Mouse (Mus musculus) gonadal fat pad, adult 2 months (tissue): ENCODE measurements around the gene Fcgbp. TPM values are rescaled to one million over a fixed set of nuclear protein-coding genes. Genes with fewer than 3 reads are reported as not detected.
"Not testable (repeated sequence)": the region's sequence is repeated elsewhere in the genome, so short reads cannot be mapped to it uniquely, and the experiment has no call there.

Experiments
- DNase-seq: peaks from one replicate; pipeline ENCODE4 v3.0.0-alpha.2; 2012; ENCODE audit warnings: low read depth
- polyA plus RNA-seq: library from polyadenylated mRNA; depleted of rRNA; stranded (reverse); fragments of >200 nt; gene quantifications from 2 replicates; pipeline ENCODE4 v1.2.3, GENCODE M21; 2012; rRNA removed

Fcgbp gene
- polyA plus RNA-seq, 1 experiment, result 1.3 TPM

DNA sequence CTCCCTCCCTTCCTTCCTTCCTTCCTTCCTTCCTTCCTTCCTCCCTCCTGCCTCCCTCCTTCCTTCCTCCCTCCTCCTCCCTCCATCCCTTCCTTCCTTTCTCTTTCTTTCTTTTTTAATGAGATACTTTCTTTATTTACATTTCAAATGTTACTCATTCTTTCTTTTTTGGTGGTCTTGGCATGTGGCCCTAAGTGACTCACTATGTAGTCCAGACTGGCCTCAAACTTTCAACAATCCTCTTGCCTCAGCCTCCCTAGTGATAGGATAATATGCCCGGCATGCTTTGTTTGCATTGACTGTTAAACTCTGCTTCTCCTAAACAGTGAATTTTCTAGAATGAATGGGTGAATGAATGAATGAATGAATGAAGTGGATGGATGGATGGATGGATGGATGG is 78.8 kb downstream of the Fcgbp start:
- no peak for DNase-seq

DNA sequence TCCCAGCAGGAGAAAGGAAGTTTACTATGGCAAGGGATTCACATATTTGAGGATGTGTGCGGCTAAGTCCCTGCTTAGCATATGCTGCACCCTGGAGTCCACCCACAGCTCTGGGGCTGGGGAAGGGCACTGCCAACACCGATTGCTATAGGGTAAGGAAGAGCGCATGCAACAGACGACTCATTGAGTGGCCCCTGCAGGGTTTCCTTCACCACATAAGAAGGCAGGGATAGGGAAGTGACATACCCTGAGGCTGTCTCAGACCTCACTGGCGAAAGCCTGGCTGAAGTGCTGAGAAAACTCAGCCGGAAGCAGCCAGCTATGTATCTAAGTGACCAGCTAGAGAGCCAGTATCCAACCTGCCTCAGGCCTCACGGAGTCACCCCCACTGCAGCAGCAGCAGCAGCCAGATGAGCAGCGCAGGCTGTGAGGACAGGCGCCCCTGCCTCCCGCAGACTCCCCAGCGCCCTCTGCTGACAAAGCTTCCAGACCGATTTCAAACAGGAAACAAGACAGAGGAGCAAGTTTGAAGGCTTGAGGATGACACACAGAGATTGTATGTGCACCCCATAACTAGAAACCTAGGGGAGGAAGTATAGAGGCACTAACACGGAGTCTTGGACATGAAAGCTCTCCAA is 80.7 kb downstream of the Fcgbp start:
- DNase-seq, result no peak

DNA sequence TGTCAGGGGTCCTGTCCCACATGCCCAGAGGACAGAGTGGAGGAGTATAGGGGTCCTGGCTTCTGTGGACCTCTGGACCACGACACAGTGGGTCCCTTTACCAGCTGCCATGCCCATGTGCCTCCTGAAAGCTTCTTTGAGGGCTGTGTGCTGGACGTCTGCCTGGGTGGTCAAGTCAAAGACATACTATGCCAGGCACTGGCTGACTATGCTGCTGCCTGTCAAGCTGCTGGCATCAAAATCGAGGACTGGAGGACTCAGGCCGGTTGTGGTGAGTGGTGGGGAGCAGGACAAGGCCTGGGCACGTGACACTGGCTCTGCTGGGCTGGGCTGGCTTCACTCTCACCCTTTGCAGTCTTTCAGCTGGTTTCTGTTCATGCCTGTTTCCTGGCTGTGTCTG is 82.6 kb downstream of the Fcgbp start:
- not testable (repeated sequence) for DNase-seq

DNA sequence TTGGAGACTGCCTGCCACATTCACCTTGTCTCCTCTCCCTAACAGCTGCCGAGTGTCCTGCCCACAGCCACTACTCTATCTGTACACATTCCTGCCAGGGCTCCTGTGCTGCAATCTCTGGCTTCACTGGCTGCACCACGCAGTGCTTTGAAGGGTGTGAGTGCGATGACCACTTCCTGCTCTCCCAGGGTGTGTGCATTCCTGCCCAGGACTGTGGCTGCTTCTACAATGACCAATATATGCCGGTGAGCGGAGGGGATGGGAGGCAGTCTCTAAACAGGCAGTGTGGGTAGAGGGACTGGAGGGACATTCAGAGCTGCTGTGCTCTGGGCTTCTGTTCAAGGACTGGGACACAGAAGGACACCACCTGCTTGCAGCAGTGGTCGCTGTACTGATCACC is 88.3 kb downstream of the Fcgbp start:
- DNase-seq, result no peak

DNA sequence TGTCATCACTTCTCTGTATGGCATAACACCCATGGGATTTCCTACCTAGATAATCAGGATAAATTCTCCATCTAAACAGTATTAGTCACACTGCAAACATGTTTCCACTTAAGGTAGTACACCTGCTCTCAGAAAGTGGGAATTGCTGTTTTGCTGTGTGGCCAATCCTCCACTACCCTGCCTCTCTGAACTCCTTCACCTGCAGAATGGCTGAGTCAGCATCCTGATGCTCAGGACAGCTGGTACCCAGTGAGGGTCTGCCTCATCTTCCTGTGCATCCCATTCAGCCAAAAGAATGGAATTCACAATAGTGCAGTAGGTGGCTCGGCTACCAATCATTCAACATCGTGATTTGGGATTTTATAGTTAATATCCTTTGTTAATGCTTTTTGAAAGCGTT is 88.9 kb downstream of the Fcgbp start:
- no peak for DNase-seq

DNA sequence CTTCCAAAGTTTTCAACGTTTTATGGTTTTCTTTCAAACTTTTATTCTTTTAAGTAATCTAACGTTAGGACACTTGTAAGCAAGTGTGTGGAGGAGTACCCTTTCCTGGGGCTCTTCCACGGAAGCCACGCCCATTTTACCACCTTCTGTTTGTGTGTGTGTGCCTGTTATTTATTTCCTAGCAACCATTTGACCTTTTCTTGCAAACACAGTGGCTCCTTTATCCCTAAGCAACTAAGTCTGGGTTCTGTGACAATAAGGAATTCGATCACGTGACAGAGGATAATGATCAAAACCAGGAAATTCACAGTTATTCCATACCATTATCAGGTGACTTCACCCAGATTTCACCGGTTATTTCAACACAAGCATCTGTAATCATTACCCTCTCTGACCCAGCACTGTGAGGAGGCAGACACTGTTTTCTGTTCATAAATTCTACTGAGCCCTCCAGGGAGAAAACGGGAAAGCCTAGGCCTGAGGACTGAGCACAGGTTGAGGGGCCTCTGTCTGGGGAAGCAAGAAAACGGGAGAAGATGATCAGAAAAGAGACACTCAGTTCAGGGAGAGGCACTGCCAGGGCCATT is 90.2 kb downstream of the Fcgbp start:
- no peak for DNase-seq

DNA sequence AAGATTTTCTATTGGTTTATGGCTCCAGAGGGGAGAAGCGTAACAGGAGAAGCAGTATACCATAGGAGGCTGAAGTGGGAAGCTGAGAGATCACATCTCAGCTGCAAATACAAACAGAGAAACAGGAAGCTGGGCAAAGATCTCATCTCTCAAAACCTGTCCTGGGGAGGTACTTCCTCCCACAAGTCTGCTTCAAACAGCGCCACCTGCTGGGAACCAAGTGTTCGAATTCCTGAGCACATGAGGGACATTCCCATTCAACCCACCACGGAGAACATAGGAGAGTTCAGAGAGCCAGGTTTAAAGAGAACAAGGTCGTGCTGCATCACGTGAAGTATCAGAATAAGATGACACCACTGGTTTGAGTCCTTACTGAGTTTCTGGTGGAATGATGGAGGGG is 94.4 kb downstream of the Fcgbp start:
- no peak for DNase-seq

DNA sequence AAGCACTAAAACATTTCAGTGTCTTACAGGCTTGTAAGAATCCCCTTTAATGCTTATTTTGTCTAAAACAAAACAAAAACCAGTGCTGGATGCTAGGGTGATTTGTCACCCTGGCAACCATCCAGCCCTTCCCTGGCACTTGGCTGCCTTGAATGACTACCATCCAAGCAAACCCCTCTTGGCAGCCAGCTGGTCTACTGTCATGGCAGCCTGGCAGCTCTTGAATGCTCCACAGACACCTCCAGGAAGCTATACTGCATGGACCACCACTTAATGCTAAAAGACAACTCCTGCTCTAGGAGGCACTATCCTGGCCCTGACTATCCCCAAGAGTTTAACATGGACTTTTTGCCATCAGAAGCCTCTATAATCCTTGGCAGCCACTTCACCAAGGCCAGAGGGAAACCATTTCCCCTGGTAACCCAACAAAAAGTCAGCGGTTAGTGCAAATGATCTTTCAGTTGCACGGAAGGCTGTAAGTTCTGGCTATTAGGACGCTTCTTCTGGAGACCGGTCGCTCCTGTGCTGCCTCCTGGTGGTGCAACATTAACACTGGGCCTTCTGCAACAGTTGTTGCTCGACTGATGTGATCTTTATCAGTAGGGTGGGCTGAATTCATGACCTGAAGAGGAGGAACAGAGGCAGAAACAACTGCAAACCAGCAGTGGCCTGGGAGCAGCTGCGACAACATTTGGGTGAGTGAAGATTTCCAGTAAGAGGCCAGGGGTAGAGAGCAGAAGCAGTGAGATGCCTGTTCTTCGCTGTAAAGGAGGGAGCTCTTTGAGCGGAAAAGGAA is 97.5 kb downstream of the Fcgbp start:
- DNase-seq, result no peak

DNA sequence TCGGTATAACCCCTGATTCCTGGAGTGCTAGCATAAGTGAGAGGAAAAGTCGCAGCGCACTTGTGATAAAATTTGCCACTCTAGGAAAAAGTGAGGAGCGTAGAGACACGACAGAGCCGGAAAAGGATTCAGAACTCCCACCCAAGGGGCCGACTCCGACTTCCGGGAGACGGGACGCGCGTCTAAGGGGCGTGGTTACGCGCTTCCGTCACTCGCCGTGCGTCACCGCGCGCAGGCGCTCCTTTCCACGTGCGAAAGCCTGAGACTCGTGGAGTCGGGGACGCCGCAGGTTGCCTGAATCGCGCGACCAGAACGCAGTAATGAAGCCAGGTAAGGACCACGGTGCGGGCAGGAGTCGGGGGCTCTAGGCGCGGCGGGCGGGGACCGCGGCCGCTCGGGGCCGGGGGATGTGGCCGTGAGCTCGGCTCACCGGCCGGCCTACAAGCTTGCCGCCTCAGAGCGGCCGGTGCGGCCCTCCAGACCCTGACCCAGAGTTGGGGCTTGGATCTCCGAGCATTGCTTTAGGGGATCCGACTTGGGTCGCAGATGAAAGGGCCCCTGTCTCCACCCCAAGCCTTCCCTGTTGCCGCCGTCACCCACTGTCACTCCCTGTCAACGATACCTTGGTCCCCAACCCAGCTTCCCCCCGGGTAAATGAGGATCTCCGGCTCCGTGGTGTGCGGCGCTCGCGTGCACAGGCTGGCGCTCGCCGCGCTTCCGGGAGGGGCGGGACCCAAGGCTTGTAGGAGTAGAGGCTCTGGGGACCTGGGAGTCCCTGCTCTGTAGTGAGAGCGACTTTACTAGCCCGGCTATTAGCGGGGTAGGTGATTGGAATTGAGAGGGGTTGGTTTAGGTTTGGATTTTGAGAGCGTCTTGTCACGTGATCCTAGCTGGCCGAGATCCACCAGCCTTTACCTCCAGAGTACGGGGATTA is 98.7 kb downstream of the Fcgbp start, which contains the start of gene Fbl:
Gene Fbl (plus strand): TSS at position 222 of the 934 bp plus-strand sequence.
- no peak for DNase-seq

Other genes with a start within 250 kb of the Fcgbp start
- gene Zfp59, start 232.6 kb upstream of the Fcgbp start, polyA plus RNA-seq, result 1.3 and 1.4 TPM in 2 replicates
- gene Zfp607a, start 213.7 kb upstream of the Fcgbp start, polyA plus RNA-seq, result 0.86 and 1.3 TPM in 2 replicates
- 3.9 and 4.2 TPM in 2 replicates for gene Zfp974, start 141.8 kb upstream of the Fcgbp start, polyA plus RNA-seq
- 2.3 and 2.5 TPM in 2 replicates for gene Zfp780b, start 92.1 kb upstream of the Fcgbp start, polyA plus RNA-seq
- 0.19 and 0.34 TPM in 2 replicates for gene Zfp850, start 57.1 kb upstream of the Fcgbp start, polyA plus RNA-seq
- gene Psmc4, start 21.1 kb upstream of the Fcgbp start, polyA plus RNA-seq, result 128 and 143 TPM in 2 replicates
- 0.22 and 0.36 TPM in 2 replicates for gene 9530053A07Rik, start 58.2 kb downstream of the Fcgbp start, polyA plus RNA-seq
- 34.6 and 54.2 TPM in 2 replicates for gene Fbl, start 98.5 kb downstream of the Fcgbp start, polyA plus RNA-seq
- gene Dyrk1b, start 108.2 kb downstream of the Fcgbp start, polyA plus RNA-seq, result 23.6 and 30.9 TPM in 2 replicates
- gene Eid2, start 196.6 kb downstream of the Fcgbp start, polyA plus RNA-seq, result 6.4 and 7.2 TPM in 2 replicates
- gene Eid2b, start 206.5 kb downstream of the Fcgbp start, polyA plus RNA-seq, result 7.9 and 11.4 TPM in 2 replicates
- gene Selenov, start 219.9 kb downstream of the Fcgbp start, polyA plus RNA-seq, result 1.0 and 1.2 TPM in 2 replicates
- gene Dll3, start 231.0 kb downstream of the Fcgbp start, polyA plus RNA-seq, result 0.11 TPM in 2 replicates
- gene Timm50, start 240.8 kb downstream of the Fcgbp start, polyA plus RNA-seq, result 81.9 and 89.8 TPM in 2 replicates